9 mouse cellular contexts compared by ENCODE assay signal in the genomic region with DNA sequence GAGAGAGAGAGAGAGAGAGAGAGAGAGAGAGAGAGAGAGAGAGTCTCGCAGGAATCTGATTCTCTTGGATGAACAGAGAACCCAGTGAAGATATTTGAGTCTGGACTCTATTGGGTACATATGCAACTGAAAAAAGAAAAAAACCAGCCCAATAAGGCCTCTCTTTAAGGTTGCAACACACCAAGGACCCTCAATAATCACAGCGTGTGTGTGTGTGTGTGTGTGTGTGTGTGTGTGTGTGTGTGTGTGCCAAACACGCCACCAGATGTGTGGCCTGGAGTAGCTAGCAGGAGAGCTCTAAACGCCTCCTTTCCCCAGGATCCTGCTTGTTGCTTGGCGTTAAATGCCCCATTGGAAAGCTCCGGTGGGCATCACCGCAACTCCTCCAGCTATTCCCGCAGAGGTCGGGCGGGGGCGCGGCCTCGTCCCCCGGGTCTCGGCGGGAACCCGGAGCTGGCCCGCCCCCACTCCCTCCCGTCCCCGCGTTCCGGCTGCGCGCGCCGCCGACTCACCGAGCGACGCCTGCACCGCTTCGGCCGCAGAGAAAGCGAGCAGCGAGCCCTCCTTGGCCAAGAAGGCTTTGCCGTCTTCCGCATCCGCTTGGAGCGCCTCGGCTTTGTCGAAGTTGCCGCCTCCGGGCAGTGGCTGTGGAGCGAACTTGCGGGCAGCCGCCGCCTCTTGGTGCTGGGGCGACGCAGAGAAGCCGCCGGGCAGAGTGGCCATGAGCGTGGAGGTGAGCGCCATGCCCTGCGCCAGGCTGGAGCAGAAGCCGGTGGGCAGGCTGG. TPM values are rescaled to one million over a fixed set of nuclear protein-coding genes. Genes with fewer than 3 reads are reported as not detected.
DNase-seq lines count a peak whose midpoint lies in the region; ATAC-seq and TF ChIP-seq lines count a peak whose summit lies in the region.
"Had no signal": no experiment of that assay in that cellular context is flagged by ENCODE, and none has a peak within 500 bp of the region (broad histone marks: within the 10 kb centered on the region; RNA-seq: fewer than 3 reads in every experiment).

No protein-coding gene starts in this region.

- ATAC-seq in forebrain, embryonic 15.5 days (replicated peaks): no peak
- ATAC-seq in limb, embryonic 12.5 days (ENCODE audit: insufficient number of reproducible peaks, insufficient read depth, low FRiP score, low TSS enrichment, low read depth): no peak
- 0 out of 2 replicates have a peak, but pooled peaks have one; percentile 11 for ATAC-seq in neural tube, embryonic 13.5 days (ENCODE audit: low read depth)
- ATAC-seq in erythroid progenitor cell, adult 5-6 weeks (replicated peaks; ENCODE audit: low FRiP score, poor library complexity, severe bottlenecking): no peak

- peaks cover 6% of the 10 kb centered on the region; the same call in 1 of the 2 replicates for H3K4me1 ChIP-seq in thymus, adult 2 months (replicated peaks; ENCODE audit: control insufficient read depth, insufficient read depth, low read length)
- H3K4me1 ChIP-seq in forebrain, embryonic 15.5 days: peaks cover 36% of the 10 kb centered on the region
- H3K4me1 ChIP-seq in limb, embryonic 12.5 days (replicated peaks): peaks cover 54% of the 10 kb centered on the region
- peaks cover 98% of the 10 kb centered on the region for H3K4me1 ChIP-seq in neural tube, embryonic 13.5 days (replicated peaks)

- DNase-seq in thymus, adult 2 months: no peak
- DNase-seq in thymus, adult 18-20 months: no peak
- no peak for DNase-seq in layer of hippocampus, postnatal 25 days (ENCODE audit: extremely low spot score in 1 of 2, low spot score in 1 of 2)
- DNase-seq in left cerebral cortex, adult 9 months (ENCODE audit: low spot score in 2 of 2): no peak

- H3K27ac ChIP-seq in thymus, adult 2 months (ENCODE audit: control insufficient read depth, insufficient read depth, low read length): no peak overlapping the region
- H3K27ac ChIP-seq in forebrain, embryonic 15.5 days (replicated peaks): no peak overlapping the region
- H3K27ac ChIP-seq in limb, embryonic 12.5 days: no peak overlapping the region
- peak overlapping the region; percentile 83 for H3K27ac ChIP-seq in neural tube, embryonic 13.5 days (replicated peaks)

- 3% methylated on average over 50 of the region's 55 CpGs for WGBS in thymus, adult 2 months
- WGBS in forebrain, embryonic 15.5 days: under 1% methylated on average over 55 of the region's 55 CpGs
- under 1% methylated on average over 55 of the region's 55 CpGs for WGBS in limb, embryonic 12.5 days
- WGBS in neural tube, embryonic 13.5 days: under 1% methylated on average over 48 of the region's 55 CpGs

- no peaks in the 10 kb centered on the region for H3K36me3 ChIP-seq in thymus, adult 2 months (ENCODE audit: control insufficient read depth, insufficient read depth, low read length)
- no peaks in the 10 kb centered on the region for H3K36me3 ChIP-seq in forebrain, embryonic 15.5 days
- no peaks in the 10 kb centered on the region for H3K36me3 ChIP-seq in limb, embryonic 12.5 days
- no peaks in the 10 kb centered on the region for H3K36me3 ChIP-seq in neural tube, embryonic 13.5 days

- H3K9ac ChIP-seq in forebrain, embryonic 15.5 days (replicated peaks): 0 out of 2 replicates have a peak overlapping the region, but pooled peaks have one; percentile 7
- peak overlapping the region; percentile 38; the same call in 1 of the 2 replicates for H3K9ac ChIP-seq in limb, embryonic 12.5 days (replicated peaks)
- peak overlapping the region; percentile 89 for H3K9ac ChIP-seq in neural tube, embryonic 13.5 days

- peak overlapping the region; percentile 7; the same call in 1 of the 2 replicates for H3K4me3 ChIP-seq in thymus, adult 2 months (ENCODE audit: control insufficient read depth, insufficient read depth, low read length)
- peak overlapping the region; percentile 35 for H3K4me3 ChIP-seq in forebrain, embryonic 15.5 days
- H3K4me3 ChIP-seq in limb, embryonic 12.5 days (replicated peaks): peak overlapping the region; percentile 49
- H3K4me3 ChIP-seq in neural tube, embryonic 13.5 days: peak overlapping the region; percentile 64

- no peak for TF ChIP-seq CTCF in thymus, adult 2 months (IDR thresholded peaks at IDR 0.05; ENCODE audit: borderline replicate concordance, control insufficient read depth, extremely low read depth, insufficient read depth, low read length, poor library complexity)

- TF ChIP-seq POLR2A in thymus, adult 2 months (IDR thresholded peaks at IDR 0.05; ENCODE audit: control insufficient read depth, extremely low read depth, insufficient read depth, low read length, poor library complexity): no peak

- peak overlapping the region; percentile 43 for H3K4me2 ChIP-seq in forebrain, embryonic 15.5 days (replicated peaks)
- H3K4me2 ChIP-seq in limb, embryonic 12.5 days: peak overlapping the region; percentile 88
- peak overlapping the region; percentile 80 for H3K4me2 ChIP-seq in neural tube, embryonic 13.5 days

- H3K27me3 ChIP-seq in thymus, adult 2 months (ENCODE audit: control insufficient read depth, insufficient read depth, low read length): peaks cover 5% of the 10 kb centered on the region; the same call in 1 of the 2 replicates
- peaks cover 95% of the 10 kb centered on the region for H3K27me3 ChIP-seq in forebrain, embryonic 15.5 days
- peaks cover 97% of the 10 kb centered on the region for H3K27me3 ChIP-seq in limb, embryonic 12.5 days
- peaks cover 80% of the 10 kb centered on the region for H3K27me3 ChIP-seq in neural tube, embryonic 13.5 days

- no peaks in the 10 kb centered on the region for H3K9me3 ChIP-seq in forebrain, embryonic 15.5 days
- no peaks in the 10 kb centered on the region for H3K9me3 ChIP-seq in limb, embryonic 12.5 days
- H3K9me3 ChIP-seq in neural tube, embryonic 13.5 days: no peaks in the 10 kb centered on the region

RNA-seq across cellular contexts. Expression of gene Gbx2, which starts 1.1 kb away (rescaled TPM):
- polyA plus RNA-seq in thymus, adult 2 months (2012; rRNA removed): 0.13 and 0.18 TPM in 2 replicates
- 9.3 and 15.0 TPM in 2 replicates for polyA plus RNA-seq in forebrain, embryonic 15.5 days (2015; fragmentation: Nextera tagmentation; extraction: Ambion mirVana)
- polyA plus RNA-seq in limb, embryonic 12.5 days (2016; fragmentation: Nextera tagmentation; extraction: Ambion mirVana): 0.22 TPM in 1 of 2 replicates, not detected in the other
- polyA plus RNA-seq in neural tube, embryonic 13.5 days (2015; fragmentation: Nextera tagmentation; extraction: Ambion mirVana): 42.7 and 44.6 TPM in 2 replicates
- total RNA-seq in layer of hippocampus, postnatal 25 days (2021): under 1 TPM in 1 of 2 experiments, not detected in 1; 0.44 TPM
- not detected in 2 replicates for total RNA-seq in erythroid progenitor cell, adult 5-6 weeks (2015; ENCODE audit: low replicate concordance)
- not detected in 2 replicates for total RNA-seq in erythroid progenitor cell, adult 5-6 weeks (2017; ENCODE audit: low replicate concordance)
- total RNA-seq: neutrophil, adult 5-6 weeks had no signal

Comparison
In these comparisons a context has a peak if more than half of its experiments do, and no peak if none do; other contexts are left out.
1. H3K4me3 ChIP-seq: peak in every context shown above with its lines; median percentile 64 in neural tube, embryonic 13.5 days; 49 in limb, embryonic 12.5 days; 35 in forebrain, embryonic 15.5 days; 7 in thymus, adult 2 months.
2. H3K9ac ChIP-seq: peak in every context shown above with its lines; median percentile 89 in neural tube, embryonic 13.5 days; 38 in limb, embryonic 12.5 days; 7 in forebrain, embryonic 15.5 days.